Mouse (Mus musculus): ENCODE data around the gene Men1. TPM values are rescaled to one million over a fixed set of nuclear protein-coding genes. Genes with fewer than 3 reads are reported as not detected.
"Not testable (repeated sequence)": the region's sequence is repeated elsewhere in the genome, so short reads cannot be mapped to it uniquely, and the experiment has no call there.

The Men1 gene
- total and polyA plus RNA-seq, 3 experiments: 24.9 to 67.8 (median 42.9) TPM

DNA sequence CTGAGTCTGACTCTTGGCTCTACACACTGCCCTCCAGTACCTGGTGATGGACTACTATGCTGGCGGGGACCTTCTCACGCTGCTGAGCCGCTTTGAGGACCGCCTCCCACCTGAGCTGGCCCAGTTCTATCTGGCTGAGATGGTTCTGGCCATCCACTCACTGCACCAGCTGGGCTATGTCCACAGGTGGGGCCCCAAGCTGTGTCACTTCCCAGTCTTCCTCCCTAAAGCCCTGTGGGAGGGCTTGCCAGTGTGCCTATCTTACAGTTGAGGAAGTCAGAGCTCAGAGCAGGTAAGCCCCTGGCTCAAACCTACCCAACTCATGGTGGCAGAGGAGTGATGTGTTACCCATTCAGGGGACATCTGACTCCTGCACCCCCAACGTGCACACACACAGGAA lies 24.6 kb upstream of the Men1 start:
- Histone ChIP-seq H3K4me3 (replicated peaks in 1 of 3; ENCODE audit: low read depth in 2 of 3, low read length in 2 of 3, poor library complexity in 1 of 3) (no peak overlapping the region), H3K27ac (ENCODE audit: insufficient read depth, low read depth) (no peak overlapping the region), H3K9ac (ENCODE audit: insufficient read depth, low read depth) (no peak overlapping the region), H3K9me3 (replicated peaks; ENCODE audit: low read length) (no peaks in the 10 kb centered on the region), H3K4me2 (ENCODE audit: insufficient read depth, low read depth, poor library complexity, severe bottlenecking) (no peak overlapping the region), H3K4me1 (ENCODE audit: control insufficient read depth in 1 of 2, insufficient read depth in 2 of 2) (peaks cover 15 to 23% of the 10 kb centered on the region in 2 experiments), H3K27me3 (replicated peaks) (no peaks in the 10 kb centered on the region), H3K79me2 (replicated peaks; ENCODE audit: control insufficient read depth, extremely low read depth, insufficient read depth, poor library complexity, severe bottlenecking) (no peaks in the 10 kb centered on the region), H3K36me3 (replicated peaks in 1 of 2; ENCODE audit: control insufficient read depth in 1 of 2, insufficient read depth in 1 of 2, low read length in 1 of 2) (peaks cover 3 to 32% of the 10 kb centered on the region in 2 experiments)
- DNase-seq (ENCODE audit: extremely low read depth): no peak
- dilution Hi-C loops (cut with MboI; ENCODE audit: extremely low pct_ligation_motif_present, extremely low pct_unique_long_range_greater_than_20kb, low sequenced_read_pairs): no loop called here
- TF ChIP-seq SIN3A (IDR thresholded peaks at IDR 0.05; ENCODE audit: low read length) (no peak), USF1 (IDR thresholded peaks at IDR 0.05; ENCODE audit: low read depth, low read length) (no peak), MXI1 (IDR thresholded peaks at IDR 0.05; ENCODE audit: low read depth, low read length) (no peak), RAD21 (IDR thresholded peaks at IDR 0.05; ENCODE audit: low read depth, low read length) (no peak)
- in situ Hi-C loops (cut with MboI; ENCODE audit: low pct_ligation_motif_present, low pct_unique_long_range_greater_than_20kb, low sequenced_read_pairs): loop anchor here (25.0 kb wide), 1 partner anchor 148 kb away; no protein-coding TSS in a partner anchor

DNA sequence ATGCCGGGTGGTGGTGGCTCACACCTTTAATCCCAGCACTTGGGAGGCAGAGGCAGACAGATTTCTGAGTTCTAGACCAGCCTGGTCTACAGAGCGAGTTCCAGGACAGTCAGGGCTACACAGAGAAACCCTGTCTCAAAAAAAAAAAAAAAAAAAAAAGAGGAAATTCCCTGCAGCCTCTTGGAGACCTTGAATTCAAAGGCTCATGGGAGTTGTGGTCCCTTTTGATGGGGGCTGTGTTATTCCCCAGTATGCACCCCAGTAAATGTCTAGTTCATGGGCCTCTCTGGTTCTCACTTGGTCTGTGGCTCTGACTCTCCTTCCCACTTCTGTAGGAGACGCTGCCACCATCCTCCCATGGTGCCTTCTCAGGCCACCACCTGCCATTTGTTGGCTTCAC lies 23.0 kb upstream of the Men1 start:
- Histone ChIP-seq H3K4me1 (ENCODE audit: control insufficient read depth in 1 of 2, insufficient read depth in 2 of 2) (peaks cover 15 to 20% of the 10 kb centered on the region in 2 experiments), H3K36me3 (replicated peaks in 1 of 2; ENCODE audit: control insufficient read depth in 1 of 2, insufficient read depth in 1 of 2, low read length in 1 of 2) (peaks cover 3 to 48% of the 10 kb centered on the region in 2 experiments)
- dilution Hi-C loops (cut with MboI; ENCODE audit: extremely low pct_ligation_motif_present, extremely low pct_unique_long_range_greater_than_20kb, low sequenced_read_pairs); H3K9ac ChIP-seq (ENCODE audit: insufficient read depth, low read depth); H3K4me2 ChIP-seq (ENCODE audit: insufficient read depth, low read depth, poor library complexity, severe bottlenecking); H3K79me2 ChIP-seq (replicated peaks; ENCODE audit: control insufficient read depth, extremely low read depth, insufficient read depth, poor library complexity, severe bottlenecking); H3K27me3 ChIP-seq (replicated peaks); H3K9me3 ChIP-seq (replicated peaks; ENCODE audit: low read length); DNase-seq (ENCODE audit: extremely low read depth); H3K4me3 ChIP-seq (replicated peaks in 1 of 3; ENCODE audit: low read depth in 2 of 3, low read length in 2 of 3, poor library complexity in 1 of 3); H3K27ac ChIP-seq (ENCODE audit: insufficient read depth, low read depth): not testable (repeated sequence)
- in situ Hi-C loops (cut with MboI; ENCODE audit: low pct_ligation_motif_present, low pct_unique_long_range_greater_than_20kb, low sequenced_read_pairs): loop anchor here (25.0 kb wide), 1 partner anchor 149 kb away; no protein-coding TSS in a partner anchor
- TF ChIP-seq ZNF384 (IDR thresholded peaks at IDR 0.05; ENCODE audit: low read depth, low read length) (peak; percentile 71), HCFC1 (IDR thresholded peaks at IDR 0.05; ENCODE audit: low read depth, low read length) (peak; percentile 49)

DNA sequence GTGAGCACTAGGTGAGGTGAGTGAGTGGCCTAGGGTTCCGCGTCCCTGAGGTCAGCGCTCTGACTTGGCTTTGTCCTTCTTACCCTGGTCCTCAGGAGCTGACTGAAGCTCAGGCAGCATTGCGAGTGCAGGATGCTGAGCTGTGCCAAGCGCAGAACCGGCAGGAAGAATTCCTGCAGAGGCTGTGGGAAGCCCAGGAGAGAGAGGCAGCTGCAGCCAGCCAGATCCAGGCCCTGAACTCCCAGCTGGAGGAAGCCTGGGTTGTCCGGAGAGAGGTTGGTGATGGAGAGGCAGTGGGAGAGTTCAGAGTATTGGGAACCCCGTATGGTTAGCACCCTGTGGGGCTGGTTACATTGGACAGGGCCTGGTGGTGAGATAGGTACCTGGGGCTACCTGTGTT lies 21.0 kb upstream of the Men1 start:
- H3K9ac ChIP-seq (ENCODE audit: insufficient read depth, low read depth): no peak overlapping the region
- no peak for TF ChIP-seq HCFC1 (IDR thresholded peaks at IDR 0.05; ENCODE audit: low read depth, low read length)
- TF ChIP-seq ELF1 (IDR thresholded peaks at IDR 0.05; ENCODE audit: low read depth, low read length): no peak
- no peak for TF ChIP-seq PAX5 (IDR thresholded peaks at IDR 0.05; ENCODE audit: low read length)
- TF ChIP-seq POLR2AphosphoS2 (IDR thresholded peaks at IDR 0.05; ENCODE audit: low read depth, low read length): no peak
- no peak for TF ChIP-seq GABPA (IDR thresholded peaks at IDR 0.05; ENCODE audit: insufficient replicate concordance, low read depth, low read length)
- H3K27me3 ChIP-seq (replicated peaks): no peaks in the 10 kb centered on the region
- no peaks in the 10 kb centered on the region for H3K9me3 ChIP-seq (replicated peaks; ENCODE audit: low read length)
- dilution Hi-C loops (cut with MboI; ENCODE audit: extremely low pct_ligation_motif_present, extremely low pct_unique_long_range_greater_than_20kb, low sequenced_read_pairs) (no loop called here), in situ Hi-C loops (cut with MboI; ENCODE audit: low pct_ligation_motif_present, low pct_unique_long_range_greater_than_20kb, low sequenced_read_pairs) (loop anchor here (25.0 kb wide), 1 partner anchor 151 kb away; no protein-coding TSS in a partner anchor)
- H3K4me2 ChIP-seq (ENCODE audit: insufficient read depth, low read depth, poor library complexity, severe bottlenecking): no peak overlapping the region
- H3K4me1 ChIP-seq (ENCODE audit: control insufficient read depth in 1 of 2, insufficient read depth in 2 of 2): peaks cover 6 to 15% of the 10 kb centered on the region in 2 experiments; a peak in 3 of 4 replicates
- no peak overlapping the region for H3K4me3 ChIP-seq (replicated peaks in 1 of 3; ENCODE audit: low read depth in 2 of 3, low read length in 2 of 3, poor library complexity in 1 of 3)
- peaks cover 8 to 64% of the 10 kb centered on the region in 2 experiments for H3K36me3 ChIP-seq (replicated peaks in 1 of 2; ENCODE audit: control insufficient read depth in 1 of 2, insufficient read depth in 1 of 2, low read length in 1 of 2)
- DNase-seq (ENCODE audit: extremely low read depth): no peak
- no peak overlapping the region for H3K27ac ChIP-seq (ENCODE audit: insufficient read depth, low read depth)
- H3K79me2 ChIP-seq (replicated peaks; ENCODE audit: control insufficient read depth, extremely low read depth, insufficient read depth, poor library complexity, severe bottlenecking): no peaks in the 10 kb centered on the region
